Mouse (Mus musculus): Measurements from ENCODE around the gene Zbtb4. TPM values are rescaled to one million over a fixed set of nuclear protein-coding genes. Genes with fewer than 3 reads are reported as not detected.

Zbtb4 gene
- polyA plus RNA-seq, 1 experiment from 2014 or later, result 5.2 TPM

DNA sequence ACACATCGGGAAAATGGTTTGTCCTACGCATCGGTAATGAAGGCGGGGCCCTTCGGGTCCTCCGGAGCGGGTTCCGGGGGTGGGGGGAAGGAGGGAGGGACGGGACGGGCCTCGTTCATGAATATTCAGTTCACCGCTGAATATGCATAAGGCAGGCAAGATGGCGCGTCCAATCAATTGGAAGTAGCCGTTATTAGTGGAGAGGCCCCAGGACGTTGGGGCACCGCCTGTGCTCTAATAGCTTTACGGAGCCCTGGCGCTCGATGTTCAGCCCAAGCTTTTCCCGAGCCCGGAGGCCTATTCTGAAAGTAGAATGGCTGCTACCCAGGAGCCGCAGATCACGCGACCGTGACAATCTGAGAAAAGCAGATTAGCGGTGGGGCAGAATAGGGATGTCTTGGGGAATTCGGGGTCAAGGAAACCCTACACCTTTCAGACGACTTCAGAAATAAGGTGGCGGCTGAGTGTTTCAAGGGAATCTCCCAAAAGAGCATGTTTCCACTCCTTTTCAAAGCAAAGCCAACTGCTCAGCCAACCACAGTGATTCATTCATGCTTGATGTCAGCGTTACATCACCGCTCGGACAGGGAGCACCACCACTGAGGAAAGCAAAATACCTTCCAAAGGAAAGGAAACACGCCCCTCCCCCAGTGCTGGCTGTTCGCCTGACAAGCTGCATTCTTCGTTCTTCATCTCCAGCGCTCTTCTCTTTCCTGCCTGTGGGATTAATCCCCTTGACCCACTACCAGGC is 6.6 kb upstream of the Zbtb4 start:
- Histone ChIP-seq H3K4me2 (ENCODE audit: low read length) (peak overlapping the region; percentile 81), H3K36me3 (ENCODE audit: control insufficient read depth, insufficient read depth, low read length) (no peaks in the 10 kb centered on the region), H3K9ac (ENCODE audit: low read depth, low read length) (peak overlapping the region; percentile 77), H3K4me3 (ENCODE audit: low read depth, low read length) (peak overlapping the region; percentile 53), H3K27ac (ENCODE audit: low read length) (peak overlapping the region; percentile 99), H3K27me3 (ENCODE audit: control insufficient read depth, insufficient read depth, low read depth, low read length) (no peaks in the 10 kb centered on the region), H3K4me1 (ENCODE audit: control insufficient read depth, insufficient read depth, low read length) (peaks cover 40% of the 10 kb centered on the region), H3K9me3 (replicated peaks; ENCODE audit: control insufficient read depth, low read length, poor library complexity, severe bottlenecking) (no peaks in the 10 kb centered on the region)
- under 1% methylated on average over 37 of the region's 37 CpGs for WGBS
- ATAC-seq, result peak; percentile 88

DNA sequence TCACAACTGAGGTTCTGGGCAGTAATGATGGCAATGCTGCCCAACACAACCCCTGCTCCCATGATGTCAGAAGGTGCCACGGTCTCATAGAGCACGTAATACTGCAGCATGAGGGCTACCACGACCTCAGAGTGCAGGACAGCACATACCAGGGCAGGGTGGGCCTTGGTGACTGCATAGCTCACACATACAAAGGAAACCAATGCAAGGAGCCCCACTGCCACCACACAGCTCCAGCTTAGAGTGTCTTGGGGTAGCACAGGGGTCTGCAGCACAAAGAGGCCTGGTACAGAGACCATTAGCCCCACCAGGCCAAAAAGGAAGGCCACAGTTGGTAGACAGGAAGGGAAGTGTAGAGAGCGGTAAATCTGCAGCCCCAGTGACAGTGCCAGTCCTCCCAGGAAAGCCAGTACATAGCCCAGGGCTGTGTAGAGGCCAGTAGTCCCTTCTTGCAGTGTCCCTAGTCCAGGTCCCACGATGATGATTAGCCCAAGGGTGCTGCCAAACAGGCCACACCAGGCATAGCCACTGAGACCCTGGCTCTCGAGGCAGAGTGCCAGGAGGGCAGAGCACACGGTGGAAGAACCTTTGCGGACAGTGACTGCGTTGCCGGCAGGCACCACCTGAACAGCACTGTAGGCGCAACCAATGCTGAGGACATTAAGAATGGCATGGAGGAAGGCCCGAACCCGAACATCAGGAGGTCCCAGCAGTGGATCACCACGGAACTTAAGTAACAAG is 5.4 kb upstream of the Zbtb4 start:
- H3K4me2 ChIP-seq (ENCODE audit: low read length), result peak overlapping the region; percentile 81

DNA sequence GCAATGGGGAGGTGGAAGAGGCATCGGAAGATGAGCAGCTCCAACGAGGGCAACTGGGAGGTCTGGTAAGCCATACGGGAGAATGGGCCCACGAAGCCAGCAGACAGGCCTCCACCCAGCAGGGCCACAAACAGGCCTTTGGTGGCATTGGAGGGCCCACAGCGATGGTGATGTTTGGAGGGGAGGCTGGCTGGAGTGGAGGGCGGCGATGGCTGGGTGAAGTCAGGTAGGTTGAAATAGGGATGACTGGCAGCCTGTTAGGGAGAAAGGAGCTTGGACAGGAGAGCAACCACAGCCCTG is 4.9 kb upstream of the Zbtb4 start:
- ATAC-seq, result no peak
- Histone ChIP-seq H3K4me1 (ENCODE audit: control insufficient read depth, insufficient read depth, low read length) (peaks cover 36% of the 10 kb centered on the region), H3K36me3 (ENCODE audit: control insufficient read depth, insufficient read depth, low read length) (no peaks in the 10 kb centered on the region), H3K9ac (ENCODE audit: low read depth, low read length) (no peak overlapping the region), H3K27me3 (ENCODE audit: control insufficient read depth, insufficient read depth, low read depth, low read length) (no peaks in the 10 kb centered on the region), H3K27ac (ENCODE audit: low read length) (peak overlapping the region; percentile 99), H3K4me3 (ENCODE audit: low read depth, low read length) (no peak overlapping the region), H3K4me2 (ENCODE audit: low read length) (no peak overlapping the region), H3K9me3 (replicated peaks; ENCODE audit: control insufficient read depth, low read length, poor library complexity, severe bottlenecking) (no peaks in the 10 kb centered on the region)
- WGBS, result 96% methylated on average over 7 of the region's 7 CpGs

More for the DNA sequence above, 5.4 kb upstream of the Zbtb4 start:
- ATAC-seq, result no peak
- Histone ChIP-seq H3K36me3 (ENCODE audit: control insufficient read depth, insufficient read depth, low read length) (no peaks in the 10 kb centered on the region), H3K4me3 (ENCODE audit: low read depth, low read length) (peak overlapping the region; percentile 53), H3K4me1 (ENCODE audit: control insufficient read depth, insufficient read depth, low read length) (peaks cover 38% of the 10 kb centered on the region), H3K27me3 (ENCODE audit: control insufficient read depth, insufficient read depth, low read depth, low read length) (no peaks in the 10 kb centered on the region), H3K9ac (ENCODE audit: low read depth, low read length) (peak overlapping the region; percentile 77), H3K9me3 (replicated peaks; ENCODE audit: control insufficient read depth, low read length, poor library complexity, severe bottlenecking) (no peaks in the 10 kb centered on the region), H3K27ac (ENCODE audit: low read length) (peak overlapping the region; percentile 99)
- 75% methylated on average over 14 of the region's 14 CpGs for WGBS

DNA sequence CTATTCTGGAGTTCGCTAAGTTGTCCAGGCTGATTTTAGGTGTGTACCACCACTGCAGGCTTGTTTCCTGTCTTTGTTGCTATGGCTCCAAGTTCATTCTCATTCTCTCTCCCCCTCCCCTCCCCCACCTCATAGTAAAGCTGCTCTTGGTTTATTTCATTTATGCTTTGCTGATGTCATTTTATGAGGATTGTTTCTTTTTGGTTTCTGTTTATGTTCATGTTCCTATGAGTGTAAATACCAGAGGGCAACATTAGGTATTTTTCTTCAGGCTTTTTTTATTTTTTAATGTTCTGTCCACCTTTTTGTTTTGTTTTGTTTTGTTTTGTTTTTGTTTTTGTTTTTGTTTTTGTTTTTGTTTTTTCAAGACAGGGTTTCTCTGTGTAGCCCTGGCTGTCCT is 3.8 kb upstream of the Zbtb4 start, which contains the start of gene Slc35g3:
TSS of gene Slc35g3 (minus strand) at position 101 of the 400 bp plus-strand sequence.
- peak within 1 kb of the TSS; percentile 99 for H3K27ac ChIP-seq (ENCODE audit: low read length)
- 81% methylated on average over 1 of the region's 1 CpGs for WGBS
- no peaks in the 10 kb centered on the region for H3K27me3 ChIP-seq (ENCODE audit: control insufficient read depth, insufficient read depth, low read depth, low read length)
- no peak within 1 kb of the TSS for H3K4me3 ChIP-seq (ENCODE audit: low read depth, low read length)
- H3K9ac ChIP-seq (ENCODE audit: low read depth, low read length), result no peak within 1 kb of the TSS
- ATAC-seq, result no peak
- no peak within 1 kb of the TSS for H3K4me2 ChIP-seq (ENCODE audit: low read length)
- H3K9me3 ChIP-seq (replicated peaks; ENCODE audit: control insufficient read depth, low read length, poor library complexity, severe bottlenecking), result no peaks in the 10 kb centered on the region
- H3K4me1 ChIP-seq (ENCODE audit: control insufficient read depth, insufficient read depth, low read length), result peaks cover 29% of the 10 kb centered on the region
- no peaks in the 10 kb centered on the region for H3K36me3 ChIP-seq (ENCODE audit: control insufficient read depth, insufficient read depth, low read length)

DNA sequence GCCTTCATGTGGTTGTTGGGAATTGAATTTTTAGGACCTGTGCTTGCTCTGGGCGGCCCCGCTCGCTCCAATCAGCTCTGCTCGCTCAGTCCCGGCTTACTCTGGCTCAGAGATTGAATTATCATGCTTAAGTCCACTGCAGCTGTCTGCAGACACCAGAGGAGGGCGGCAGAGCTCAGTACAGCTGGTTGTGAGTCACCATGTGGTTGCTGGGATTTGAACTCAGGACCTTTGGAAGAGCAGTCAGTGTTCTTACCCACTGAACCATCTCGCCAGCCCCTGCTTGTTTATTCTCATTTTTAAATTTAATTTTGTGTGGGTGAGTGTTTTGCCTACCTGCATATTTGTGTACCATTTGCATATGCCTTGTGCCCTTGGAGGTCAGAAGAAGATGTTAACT is 2.2 kb upstream of the Zbtb4 start:
- WGBS, result 74% methylated on average over 7 of the region's 7 CpGs
- no peaks in the 10 kb centered on the region for H3K9me3 ChIP-seq (replicated peaks; ENCODE audit: control insufficient read depth, low read length, poor library complexity, severe bottlenecking)
- no peak overlapping the region for H3K27ac ChIP-seq (ENCODE audit: low read length)
- H3K9ac ChIP-seq (ENCODE audit: low read depth, low read length), result no peak overlapping the region
- H3K36me3 ChIP-seq (ENCODE audit: control insufficient read depth, insufficient read depth, low read length), result no peaks in the 10 kb centered on the region
- H3K27me3 ChIP-seq (ENCODE audit: control insufficient read depth, insufficient read depth, low read depth, low read length), result no peaks in the 10 kb centered on the region
- no peak overlapping the region for H3K4me2 ChIP-seq (ENCODE audit: low read length)
- no peak overlapping the region for H3K4me3 ChIP-seq (ENCODE audit: low read depth, low read length)
- no peak for ATAC-seq
- peaks cover 35% of the 10 kb centered on the region for H3K4me1 ChIP-seq (ENCODE audit: control insufficient read depth, insufficient read depth, low read length)

DNA sequence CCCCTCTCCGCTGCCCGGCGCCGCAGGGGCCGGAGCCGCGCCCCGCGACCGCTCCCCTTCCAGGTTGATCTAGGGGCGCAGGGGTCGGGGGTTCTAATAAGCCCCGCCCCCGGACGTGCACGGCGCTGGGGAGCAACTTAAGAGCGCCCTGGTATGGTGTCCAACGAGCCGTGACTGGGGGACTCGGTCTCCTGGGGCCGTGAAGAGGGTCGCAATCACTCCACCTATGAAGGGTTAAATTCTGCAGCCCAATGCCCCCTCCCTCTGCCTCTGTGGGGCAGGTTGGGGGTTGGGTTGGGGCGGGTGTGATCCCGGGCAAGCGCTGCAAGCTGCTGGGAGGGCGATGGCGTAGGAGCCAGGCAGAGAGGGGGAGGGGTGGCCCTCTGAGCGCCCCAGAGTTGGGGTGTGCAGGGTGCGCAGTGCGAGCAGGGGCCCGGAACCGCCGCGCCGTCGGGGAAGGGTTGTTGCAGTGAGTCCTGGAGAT is 456 bp downstream of the Zbtb4 start:
- ATAC-seq, result peak; percentile 82
- WGBS, result under 1% methylated on average over 37 of the region's 37 CpGs

DNA sequence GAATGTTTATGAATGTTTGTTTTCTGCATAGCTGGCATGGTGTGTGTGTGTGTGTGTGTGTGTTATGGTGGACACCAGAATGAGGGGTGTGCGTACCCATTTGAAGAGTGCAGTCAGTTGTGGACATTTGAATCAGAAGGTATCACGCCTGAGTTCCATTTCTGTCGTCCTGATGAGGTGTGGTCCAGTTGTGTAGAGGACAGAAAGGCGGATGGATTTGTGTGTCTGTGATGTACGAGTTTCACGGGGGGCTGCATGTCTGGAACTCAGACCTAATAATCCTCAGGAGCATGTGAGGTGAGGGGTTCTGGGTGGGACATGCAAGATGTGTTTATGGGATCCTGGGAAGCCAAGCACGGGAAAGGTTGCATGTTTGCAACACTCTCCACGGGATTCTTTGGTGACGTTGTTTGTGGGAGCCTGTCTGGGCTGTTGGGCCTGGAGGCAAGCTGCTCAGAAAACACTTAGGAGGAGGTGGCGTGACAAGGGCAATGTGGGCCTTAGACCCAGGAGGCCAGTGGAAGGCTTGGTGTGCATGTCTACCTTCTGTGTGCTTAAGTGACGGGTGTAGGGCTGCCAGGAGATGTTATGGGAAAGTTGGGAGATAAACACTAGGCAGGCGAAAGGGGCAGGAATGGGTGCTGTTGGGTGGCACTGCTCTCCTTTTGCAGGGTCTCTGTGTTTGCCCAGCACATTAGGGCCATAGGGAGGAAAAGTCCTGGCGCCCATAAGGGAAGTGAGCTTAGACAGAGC is 1.3 kb downstream of the Zbtb4 start:
- 63% methylated on average over 13 of the region's 13 CpGs for WGBS
- peak overlapping the region; percentile 86 for H3K27ac ChIP-seq (ENCODE audit: low read length)

More for the DNA sequence above, 456 bp downstream of the Zbtb4 start:
- H3K9ac ChIP-seq (ENCODE audit: low read depth, low read length), result peak overlapping the region; percentile 96
- no peaks in the 10 kb centered on the region for H3K27me3 ChIP-seq (ENCODE audit: control insufficient read depth, insufficient read depth, low read depth, low read length)
- peak overlapping the region; percentile 68 for H3K4me2 ChIP-seq (ENCODE audit: low read length)
- no peaks in the 10 kb centered on the region for H3K9me3 ChIP-seq (replicated peaks; ENCODE audit: control insufficient read depth, low read length, poor library complexity, severe bottlenecking)
- peaks cover 23% of the 10 kb centered on the region for H3K4me1 ChIP-seq (ENCODE audit: control insufficient read depth, insufficient read depth, low read length)
- H3K27ac ChIP-seq (ENCODE audit: low read length), result peak overlapping the region; percentile 86
- H3K36me3 ChIP-seq (ENCODE audit: control insufficient read depth, insufficient read depth, low read length), result no peaks in the 10 kb centered on the region
- H3K4me3 ChIP-seq (ENCODE audit: low read depth, low read length), result peak overlapping the region; percentile 89

DNA sequence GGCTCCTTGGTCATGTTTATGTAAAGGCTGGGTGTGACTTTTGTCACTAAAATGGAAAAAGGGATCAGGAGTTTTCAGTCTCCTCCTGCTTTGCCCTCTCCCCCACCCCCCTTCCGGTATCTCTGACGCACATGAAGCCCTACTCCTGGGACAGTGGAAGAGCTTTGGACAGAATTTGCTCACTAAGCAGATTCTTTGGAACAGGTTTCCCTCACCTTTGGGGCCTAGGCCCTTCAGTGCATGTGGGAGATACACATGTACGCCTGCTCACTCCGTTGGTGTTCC is 1.9 kb downstream of the Zbtb4 start:
- peak overlapping the region; percentile 96; the same call in 1 of the 2 replicates for H3K9ac ChIP-seq (ENCODE audit: low read depth, low read length)
- WGBS, result 64% methylated on average over 4 of the region's 4 CpGs
- ATAC-seq, result no peak
- H3K9me3 ChIP-seq (replicated peaks; ENCODE audit: control insufficient read depth, low read length, poor library complexity, severe bottlenecking), result no peaks in the 10 kb centered on the region
- H3K4me1 ChIP-seq (ENCODE audit: control insufficient read depth, insufficient read depth, low read length), result peaks cover 23% of the 10 kb centered on the region
- no peak overlapping the region for H3K4me3 ChIP-seq (ENCODE audit: low read depth, low read length)
- peak overlapping the region; percentile 68; the same call in 1 of the 2 replicates for H3K4me2 ChIP-seq (ENCODE audit: low read length)
- no peaks in the 10 kb centered on the region for H3K36me3 ChIP-seq (ENCODE audit: control insufficient read depth, insufficient read depth, low read length)
- no peaks in the 10 kb centered on the region for H3K27me3 ChIP-seq (ENCODE audit: control insufficient read depth, insufficient read depth, low read depth, low read length)
- no peak overlapping the region for H3K27ac ChIP-seq (ENCODE audit: low read length)

More for the DNA sequence above, 1.3 kb downstream of the Zbtb4 start:
- Histone ChIP-seq H3K4me3 (ENCODE audit: low read depth, low read length) (peak overlapping the region; percentile 89), H3K27me3 (ENCODE audit: control insufficient read depth, insufficient read depth, low read depth, low read length) (no peaks in the 10 kb centered on the region), H3K4me1 (ENCODE audit: control insufficient read depth, insufficient read depth, low read length) (peaks cover 23% of the 10 kb centered on the region), H3K36me3 (ENCODE audit: control insufficient read depth, insufficient read depth, low read length) (no peaks in the 10 kb centered on the region), H3K4me2 (ENCODE audit: low read length) (peak overlapping the region; percentile 68), H3K9me3 (replicated peaks; ENCODE audit: control insufficient read depth, low read length, poor library complexity, severe bottlenecking) (no peaks in the 10 kb centered on the region), H3K9ac (ENCODE audit: low read depth, low read length) (peak overlapping the region; percentile 96)
- ATAC-seq, result no peak; the same call in 1 of the 2 replicates
